Mouse (Mus musculus): ENCODE data around the gene Lrrc8d.
A peak's percentile ranks its signal among the peaks of the same experiment; 100 is the strongest.

The Lrrc8d gene

DNA sequence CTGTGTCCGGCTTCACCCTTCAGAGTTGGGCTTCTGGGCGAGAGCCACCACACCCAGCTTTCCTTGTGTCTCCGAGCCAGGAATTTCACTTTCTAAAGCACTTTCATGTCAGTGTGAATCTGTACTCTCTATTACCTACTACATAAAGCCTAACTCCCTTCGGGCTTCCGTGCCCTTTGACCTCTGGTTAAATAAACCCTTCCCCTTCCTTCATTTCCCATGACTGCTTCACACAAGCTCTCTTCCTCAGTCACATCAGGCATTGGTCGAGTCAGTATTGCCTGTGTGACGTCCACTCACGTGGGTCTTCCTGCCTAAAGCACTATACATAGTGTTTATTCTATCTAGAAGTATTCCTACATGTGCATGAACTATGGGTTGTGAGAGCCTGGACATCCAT is 77.9 kb downstream of the Lrrc8d start:
- DNase-seq = no peak

DNA sequence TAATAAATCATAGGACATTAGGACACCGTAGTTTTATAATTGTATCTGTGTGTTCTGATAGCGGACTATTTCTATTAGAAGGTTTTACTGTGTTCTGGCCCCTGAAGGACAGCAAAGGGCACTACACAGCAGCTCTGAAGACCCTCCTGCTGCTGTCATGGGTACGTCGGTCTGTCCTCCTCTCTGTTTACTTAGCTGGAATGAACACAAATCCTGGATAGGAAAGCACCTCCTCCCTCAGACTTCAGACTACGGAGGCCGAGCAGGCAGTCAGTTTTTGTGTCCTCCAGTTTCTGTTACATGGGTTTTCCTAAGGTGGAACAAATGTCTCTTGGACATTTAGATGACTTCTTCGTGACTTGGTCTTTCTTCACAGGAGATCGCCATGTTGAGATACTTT is 78.4 kb downstream of the Lrrc8d start:
- no peak for DNase-seq

DNA sequence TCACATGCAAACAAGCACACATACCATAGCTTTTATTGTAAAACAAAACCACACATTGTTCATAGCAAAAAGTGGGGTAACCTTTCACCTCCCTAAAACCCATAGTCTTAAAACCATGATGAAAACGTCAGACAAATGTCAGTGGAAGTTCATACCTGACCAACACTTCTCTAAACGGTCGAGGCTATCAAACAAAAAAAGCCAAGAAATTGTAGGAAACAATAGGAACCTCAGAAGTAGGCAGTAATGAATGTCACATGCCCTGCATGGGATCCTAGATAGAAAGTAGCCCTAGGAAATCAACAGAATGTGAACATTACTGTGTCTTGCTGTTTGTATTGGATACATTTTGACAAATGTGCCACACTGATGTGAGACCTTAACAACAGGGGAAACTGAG is 79.0 kb downstream of the Lrrc8d start:
- no peak for DNase-seq

DNA sequence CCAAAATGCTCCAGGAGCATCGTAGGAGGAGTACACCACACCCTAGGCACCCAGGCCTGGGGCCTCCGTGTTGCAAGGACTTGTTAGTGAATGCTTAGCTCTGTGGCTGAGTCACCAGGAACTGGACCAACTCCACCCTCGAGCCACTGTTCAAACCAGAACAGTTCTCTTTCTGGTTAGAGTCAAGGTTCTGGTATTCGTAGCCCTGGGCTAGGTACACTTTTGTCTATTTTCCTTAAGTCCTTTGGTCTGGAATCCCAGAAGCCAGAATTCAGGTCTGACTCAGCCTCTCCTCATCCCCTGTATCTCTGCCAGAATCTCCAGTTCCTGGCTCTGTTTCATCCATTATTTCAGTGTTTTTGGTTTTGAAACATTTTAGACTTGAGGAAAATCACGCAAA is 79.6 kb downstream of the Lrrc8d start:
- DNase-seq = no peak

DNA sequence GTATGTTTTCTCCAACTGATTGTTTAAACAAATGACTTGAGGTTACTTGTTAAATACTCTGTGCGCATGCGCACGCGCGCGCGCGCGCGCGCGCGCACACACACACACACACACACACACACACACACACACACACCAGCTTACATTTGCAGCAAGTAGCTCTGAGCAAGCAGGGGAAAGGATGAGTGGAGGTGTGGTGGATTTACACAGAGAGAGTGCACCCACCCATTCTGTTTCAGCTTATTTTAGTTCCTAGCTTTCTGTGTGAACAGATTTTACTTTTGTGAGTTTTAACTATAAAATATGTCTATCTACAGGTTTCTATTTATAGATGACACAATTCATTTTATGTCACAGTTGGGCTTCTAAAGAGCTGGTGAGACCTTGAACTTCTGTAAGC is 84.1 kb downstream of the Lrrc8d start:
- no peak for DNase-seq

DNA sequence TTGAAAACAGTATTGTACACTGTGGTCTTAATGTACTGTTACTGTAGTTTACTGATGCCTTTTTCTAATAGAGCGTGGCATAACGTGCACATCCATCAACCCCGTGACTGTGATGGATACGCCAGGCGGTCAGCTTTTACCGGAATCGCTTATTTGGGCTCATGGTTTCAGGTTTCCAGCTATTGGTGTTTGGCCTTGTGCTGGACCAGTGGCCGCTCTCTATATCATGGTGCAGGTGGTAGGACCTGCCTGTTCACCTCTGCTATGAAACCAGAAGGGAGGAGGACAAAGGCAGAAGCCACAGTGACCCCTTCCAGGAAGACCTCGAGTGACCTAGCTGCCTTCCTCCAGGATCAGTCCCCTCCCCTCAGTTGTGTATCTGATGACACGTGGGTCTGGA is 85.0 kb downstream of the Lrrc8d start:
- DNase-seq = no peak

DNA sequence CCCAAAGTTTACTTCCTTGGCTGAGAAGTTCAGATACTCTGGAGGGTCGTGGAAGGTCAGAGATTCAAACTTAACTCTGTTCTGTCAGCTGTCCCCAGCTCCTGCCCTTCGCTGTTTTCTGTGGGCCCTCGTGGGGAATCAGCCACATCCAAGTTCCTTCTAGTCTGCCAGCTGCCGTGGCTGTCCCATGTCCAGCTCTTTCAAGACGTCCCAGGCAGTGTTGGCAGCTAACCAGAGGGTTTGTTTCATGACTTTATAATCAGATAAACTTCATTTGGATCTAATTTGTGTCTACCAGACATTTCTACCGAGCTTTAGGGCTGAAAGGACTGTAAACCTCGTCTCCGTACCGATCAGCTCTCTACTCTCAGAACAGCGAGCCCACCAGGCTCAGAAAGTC is 87.8 kb downstream of the Lrrc8d start:
- DNase-seq = no peak

DNA sequence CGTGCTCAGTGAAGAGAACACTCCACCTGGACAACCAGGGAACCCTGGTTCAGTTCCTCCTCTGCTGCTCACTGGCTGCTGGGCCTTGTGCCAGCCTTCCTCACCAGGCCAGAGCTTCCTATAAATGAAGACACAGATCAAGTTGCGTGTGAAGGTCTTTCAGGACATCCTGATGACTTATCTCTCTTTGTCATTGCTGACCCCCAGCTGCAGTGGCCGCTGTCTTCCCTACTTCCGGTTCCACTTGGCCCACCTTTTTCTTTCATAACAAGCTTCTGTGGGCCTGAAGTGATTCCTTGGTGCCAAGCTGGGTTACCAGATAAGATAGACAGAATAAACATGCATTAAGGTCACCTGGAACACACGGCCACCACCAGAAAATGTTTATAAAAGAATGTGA is 90.0 kb downstream of the Lrrc8d start:
- DNase-seq = no peak

DNA sequence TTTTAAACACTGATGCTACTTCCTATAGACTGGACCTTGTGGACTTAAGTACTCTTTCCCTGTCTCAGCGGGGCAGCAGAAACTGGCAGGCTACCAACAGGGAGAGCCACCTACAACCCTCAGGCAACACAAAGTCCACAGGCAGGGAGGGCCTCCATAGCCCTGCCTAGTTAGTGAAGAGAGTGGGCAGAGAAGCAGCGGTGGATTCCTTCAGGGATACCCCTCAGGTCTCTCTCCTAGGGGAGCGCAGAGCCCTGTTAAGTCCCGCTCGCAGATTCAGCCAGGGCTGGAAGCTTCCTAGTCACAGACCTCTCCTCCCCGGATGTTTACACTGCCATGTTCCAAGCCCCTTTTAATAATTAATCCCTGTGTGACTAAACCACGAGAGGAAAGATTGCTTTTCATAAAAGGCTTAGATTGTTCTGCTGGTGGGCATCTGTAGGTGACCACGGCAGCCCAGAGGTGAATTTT is 92.6 kb downstream of the Lrrc8d start:
- DNase-seq = no peak

DNA sequence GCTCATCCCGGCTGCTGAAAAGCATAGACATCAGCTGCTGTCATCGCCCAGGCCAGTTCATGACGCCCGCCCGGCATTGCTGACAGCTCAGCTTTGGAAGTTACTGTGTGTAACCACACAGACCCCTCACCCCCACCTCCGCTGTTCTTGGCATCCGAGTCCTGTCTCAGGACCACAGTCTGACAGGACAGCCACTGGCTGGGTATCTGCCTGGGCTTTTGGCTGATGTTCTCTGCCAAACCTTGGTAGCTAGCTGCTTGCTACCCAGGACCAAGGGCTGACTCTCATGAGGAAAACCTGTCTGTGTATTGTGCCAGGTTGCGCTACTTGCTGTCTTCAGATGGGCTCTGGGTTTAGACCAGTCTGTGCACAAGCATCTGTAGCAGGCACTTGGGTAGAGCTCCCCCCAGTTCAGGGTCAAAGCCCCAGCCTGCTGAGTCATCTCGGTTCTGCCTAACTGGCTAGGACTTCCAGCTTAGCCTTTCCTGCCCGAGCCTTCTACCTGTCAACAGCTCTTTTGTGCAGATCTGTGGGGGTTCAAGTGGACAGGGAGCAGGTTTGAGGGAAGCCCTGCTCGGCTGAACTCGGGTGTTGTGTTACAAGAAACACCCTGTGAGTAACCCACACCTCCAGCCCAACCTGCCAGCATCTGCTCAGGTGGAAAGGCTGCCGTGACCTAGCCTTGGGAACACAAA is 93.2 kb downstream of the Lrrc8d start:
- no peak for DNase-seq

DNA sequence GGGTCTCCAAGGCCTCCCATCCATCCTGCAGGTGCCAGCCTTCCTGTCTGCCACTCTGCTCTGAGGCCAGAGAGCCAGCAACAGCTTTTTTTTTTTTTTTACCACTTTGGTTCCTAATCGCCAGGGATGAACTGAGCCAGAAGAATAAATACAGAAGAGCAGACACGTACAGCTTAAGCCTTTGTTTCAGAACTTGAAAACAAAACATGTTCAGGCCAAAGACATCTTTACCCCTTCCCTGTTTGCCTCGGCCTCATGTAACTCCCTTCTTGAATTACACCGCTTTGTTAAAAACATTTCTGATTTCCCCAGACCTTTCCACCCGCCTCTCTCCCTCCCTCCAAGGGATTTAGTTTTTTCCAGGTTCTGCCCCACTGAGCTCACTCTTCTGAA is 93.8 kb downstream of the Lrrc8d start:
- DNase-seq = no peak

DNA sequence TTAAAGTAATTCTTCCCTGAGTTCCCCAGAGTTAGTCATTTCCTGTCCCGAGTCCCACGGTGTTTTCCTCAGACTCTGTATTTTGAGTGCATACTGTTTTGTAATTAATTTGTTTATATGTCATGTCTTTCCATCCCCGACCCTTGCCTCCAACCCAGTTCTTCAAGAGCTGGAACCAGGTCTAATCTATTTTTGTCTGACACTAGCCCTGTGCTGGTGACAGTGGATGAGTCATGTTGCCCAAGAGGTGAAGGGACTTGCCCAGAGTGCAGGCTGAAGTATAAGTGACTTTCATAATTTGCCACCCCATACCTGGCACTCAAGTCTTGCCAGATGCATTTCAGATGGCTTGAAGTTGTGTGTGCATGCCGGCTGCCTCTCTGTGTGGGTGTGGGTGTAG is 98.7 kb downstream of the Lrrc8d start:
- DNase-seq = no peak

DNA sequence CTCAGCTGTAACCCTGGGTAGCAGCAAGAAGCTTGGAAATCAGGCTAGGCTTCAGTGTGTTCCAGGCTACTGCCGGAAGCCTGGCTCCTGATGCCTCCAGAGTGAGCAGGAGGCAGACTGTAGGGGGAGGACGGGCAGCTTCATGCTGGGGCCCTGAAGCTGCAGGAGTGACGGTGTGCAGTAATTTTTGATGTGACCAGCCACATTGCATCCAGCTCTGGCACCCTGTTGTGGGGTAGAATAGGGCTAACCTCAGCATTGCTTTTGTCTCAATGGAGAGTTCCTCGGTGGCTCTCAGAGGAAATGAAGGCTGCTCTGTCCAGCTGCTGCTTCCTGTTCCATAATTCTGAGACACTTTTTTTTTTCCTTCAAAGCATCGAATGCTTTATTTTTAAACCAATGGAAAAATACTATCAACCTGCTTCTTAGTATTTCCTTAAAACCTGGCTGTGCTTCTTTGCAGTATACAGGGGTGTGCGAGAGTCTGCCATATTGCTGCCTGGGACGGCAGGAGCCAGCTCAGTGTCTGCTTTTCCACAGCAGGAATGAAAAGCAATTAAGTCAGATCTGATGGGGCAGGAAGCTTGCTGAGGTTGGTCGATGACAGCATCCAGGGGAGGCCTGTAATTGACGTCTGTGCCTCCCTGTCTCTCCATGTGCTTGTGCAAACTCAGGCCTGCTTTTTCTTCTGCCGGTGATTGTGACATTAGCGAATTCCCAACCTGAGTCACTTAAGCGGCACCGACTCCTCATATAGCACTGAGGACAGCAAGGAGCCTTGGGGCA is 100.3 kb downstream of the Lrrc8d start:
- no peak for DNase-seq

DNA sequence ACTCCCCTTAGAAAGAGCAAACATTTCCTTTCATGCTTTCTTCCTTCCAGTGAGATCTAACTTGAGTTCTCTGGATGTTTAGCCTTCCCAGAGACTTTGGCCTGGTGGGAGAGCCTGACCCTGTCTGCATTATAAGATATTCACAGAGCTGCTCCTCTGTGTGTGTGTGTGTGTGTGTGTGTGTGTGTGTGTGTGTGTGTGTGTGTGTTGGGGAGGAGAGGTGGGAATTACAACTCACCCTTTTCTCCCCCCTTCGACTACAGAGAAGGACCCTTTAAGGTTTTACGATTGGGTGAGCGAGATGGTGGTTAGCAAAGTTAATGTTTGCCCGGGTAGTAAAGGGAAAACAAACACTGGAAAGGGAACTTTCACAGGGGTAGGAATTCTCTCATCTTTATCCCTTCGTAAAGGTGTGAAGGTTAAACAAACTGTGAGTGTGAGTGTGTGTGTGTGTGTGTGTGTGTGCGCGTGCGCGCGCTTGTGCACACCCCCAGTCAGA is 101.3 kb downstream of the Lrrc8d start:
- DNase-seq = no peak

DNA sequence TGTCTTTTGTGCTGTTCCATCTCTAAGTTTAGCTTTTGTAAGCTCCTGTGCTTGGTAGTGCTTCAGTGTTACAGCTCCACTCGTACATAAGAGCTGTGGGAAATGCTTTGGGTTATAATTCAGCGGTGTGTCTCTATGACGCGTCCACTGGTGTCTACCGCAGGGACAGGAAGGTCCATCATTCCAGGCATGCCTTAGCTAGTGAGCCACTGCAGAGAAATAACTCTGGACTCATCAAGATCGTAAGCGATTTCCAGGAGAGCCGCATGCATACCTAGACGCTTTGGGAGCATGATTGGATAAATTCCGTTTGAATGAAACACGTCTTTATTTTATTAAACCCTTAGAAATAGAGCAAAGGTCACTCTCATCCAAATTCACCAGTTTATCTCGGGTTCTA is 106.2 kb downstream of the Lrrc8d start:
- no peak for DNase-seq

DNA sequence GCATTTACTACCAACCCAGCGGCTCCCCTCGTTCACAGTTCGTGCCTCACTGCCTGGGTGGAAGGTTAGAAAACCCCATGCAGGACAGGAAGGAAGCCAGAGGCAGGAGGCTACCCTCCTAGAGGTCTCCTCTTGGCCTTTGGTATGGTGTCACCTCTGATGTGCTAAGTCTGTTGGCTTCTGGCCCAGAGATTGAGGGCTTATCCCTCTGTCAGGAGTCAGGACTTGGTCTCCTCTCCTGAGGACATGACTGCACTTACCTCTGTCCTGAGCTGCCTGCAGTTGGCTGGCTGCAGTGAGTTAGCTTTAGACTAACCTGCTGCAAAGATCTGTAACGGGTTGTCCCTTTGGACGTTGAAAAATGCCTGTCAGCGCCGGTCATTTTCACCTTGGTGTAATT is 107.7 kb downstream of the Lrrc8d start:
- DNase-seq = no peak

DNA sequence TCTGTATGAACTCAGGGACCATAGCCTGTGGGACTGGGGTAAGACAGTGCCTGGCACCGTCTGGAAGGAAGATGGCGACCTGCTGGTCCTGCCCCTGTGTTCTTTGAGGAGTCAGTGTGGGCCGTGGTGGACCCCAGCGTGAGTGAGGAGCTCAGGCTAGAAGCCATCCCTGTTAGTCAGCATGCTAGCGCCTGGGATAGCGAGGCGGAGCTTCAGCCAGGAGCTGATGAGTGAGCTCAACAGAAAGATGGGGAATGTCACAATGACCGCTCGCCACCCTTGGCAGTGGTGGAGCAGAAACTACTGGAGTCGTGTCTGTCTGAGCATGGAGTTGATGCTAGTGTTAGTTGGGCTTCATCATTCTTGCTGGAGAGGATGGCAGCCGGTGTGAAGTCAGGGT is 109.3 kb downstream of the Lrrc8d start:
- DNase-seq = no peak

DNA sequence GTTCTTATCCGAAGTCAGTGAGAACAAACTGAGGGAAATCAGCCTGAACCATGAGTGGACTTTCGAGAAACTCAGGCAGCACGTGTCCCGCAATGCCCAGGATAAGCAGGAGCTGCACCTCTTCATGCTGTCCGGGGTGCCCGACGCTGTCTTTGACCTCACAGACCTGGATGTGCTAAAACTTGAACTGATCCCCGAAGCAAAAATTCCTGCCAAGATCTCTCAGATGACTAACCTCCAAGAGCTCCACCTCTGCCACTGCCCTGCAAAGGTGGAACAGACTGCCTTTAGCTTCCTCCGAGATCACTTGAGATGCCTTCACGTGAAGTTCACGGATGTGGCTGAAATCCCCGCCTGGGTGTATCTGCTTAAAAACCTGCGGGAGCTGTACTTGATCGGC is 113.3 kb downstream of the Lrrc8d start:
- DNase-seq = no peak

DNA sequence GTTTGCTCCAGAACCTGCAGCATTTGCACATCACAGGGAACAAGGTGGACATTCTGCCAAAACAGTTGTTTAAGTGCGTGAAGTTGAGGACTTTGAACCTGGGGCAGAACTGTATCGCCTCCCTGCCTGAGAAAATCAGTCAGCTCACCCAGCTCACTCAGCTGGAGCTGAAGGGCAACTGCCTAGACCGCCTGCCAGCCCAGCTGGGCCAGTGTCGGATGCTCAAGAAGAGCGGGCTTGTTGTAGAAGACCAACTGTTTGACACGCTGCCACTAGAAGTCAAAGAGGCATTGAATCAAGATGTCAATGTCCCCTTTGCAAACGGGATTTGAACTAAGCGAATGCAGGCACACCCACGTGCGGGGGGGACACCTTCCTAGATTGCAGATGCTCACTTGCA is 114.2 kb downstream of the Lrrc8d start:
- DNase-seq = no peak

DNA sequence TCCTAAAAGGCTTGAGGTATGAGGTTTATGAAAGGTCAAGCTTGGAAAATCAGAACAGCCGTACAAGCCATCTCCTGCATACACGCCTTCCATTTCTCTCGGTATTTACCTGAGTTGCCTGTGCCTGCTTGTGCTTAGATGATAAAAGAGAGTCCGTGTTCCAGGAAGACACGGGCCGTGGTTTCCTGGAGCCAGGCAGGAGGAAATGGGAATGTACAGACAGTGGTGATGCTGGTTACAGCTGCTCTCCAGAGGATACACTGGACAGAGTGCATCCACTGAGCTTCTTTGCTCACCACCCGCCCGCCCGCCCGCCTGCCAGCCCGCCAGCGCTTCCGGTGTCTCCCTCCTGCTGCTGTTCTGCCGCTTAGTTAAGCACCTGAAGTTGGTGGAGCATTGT is 116.3 kb downstream of the Lrrc8d start:
- DNase-seq = no peak

DNA sequence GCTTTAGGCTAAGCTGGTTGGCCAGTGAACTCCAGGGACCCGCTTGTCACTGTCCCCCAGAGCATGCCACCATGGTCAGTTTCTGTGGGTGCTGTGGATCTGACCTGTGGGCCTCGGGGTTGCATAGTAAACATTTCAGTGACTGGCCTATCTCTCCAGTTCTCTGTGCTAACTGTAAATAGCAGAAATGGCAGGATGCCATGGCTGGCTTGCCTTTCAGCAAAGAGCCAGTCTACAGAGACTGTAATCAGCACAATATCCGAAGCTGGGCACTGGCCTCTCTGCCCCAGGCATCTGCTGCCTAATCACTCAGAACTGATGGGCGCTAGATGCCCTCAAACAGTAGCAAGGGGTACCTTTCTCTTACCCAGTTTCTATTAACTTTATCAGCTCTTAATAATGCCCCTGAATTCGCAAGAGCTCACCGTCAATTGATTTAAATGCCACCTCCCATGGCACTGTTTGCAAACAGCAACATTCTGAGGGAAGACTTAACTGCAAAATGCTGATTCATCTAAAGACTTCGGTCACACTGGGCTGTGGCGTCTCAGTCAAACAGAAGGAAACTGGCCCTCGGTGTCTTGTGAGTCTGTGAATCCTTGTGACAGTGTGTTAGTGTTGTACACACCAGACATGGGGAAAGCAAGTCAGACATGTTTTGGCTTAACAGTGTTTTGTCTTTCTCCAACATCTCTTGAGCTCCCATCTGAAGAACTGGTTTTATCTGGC is 117.6 kb downstream of the Lrrc8d start:
- DNase-seq = peak; percentile 46

DNA sequence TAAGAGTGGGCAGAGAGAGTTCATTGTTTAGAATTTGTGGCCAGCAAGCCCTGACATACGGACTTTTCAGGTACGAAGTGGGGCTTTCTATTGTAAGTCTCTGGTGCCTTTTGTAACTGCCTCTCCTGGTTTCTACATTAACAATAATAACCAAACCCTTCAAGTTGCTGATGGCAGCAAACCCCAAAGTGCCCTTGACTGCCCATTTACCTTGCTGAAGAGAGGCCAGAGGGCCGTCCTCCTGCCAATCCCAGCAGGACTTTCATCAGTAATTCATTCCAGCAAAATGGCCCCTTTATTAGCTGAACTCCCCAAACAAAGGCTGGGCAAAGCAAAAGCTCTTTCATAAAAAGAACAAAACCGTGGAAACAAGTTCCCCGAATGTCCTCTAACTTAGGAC is 118.6 kb downstream of the Lrrc8d start:
- DNase-seq = no peak

DNA sequence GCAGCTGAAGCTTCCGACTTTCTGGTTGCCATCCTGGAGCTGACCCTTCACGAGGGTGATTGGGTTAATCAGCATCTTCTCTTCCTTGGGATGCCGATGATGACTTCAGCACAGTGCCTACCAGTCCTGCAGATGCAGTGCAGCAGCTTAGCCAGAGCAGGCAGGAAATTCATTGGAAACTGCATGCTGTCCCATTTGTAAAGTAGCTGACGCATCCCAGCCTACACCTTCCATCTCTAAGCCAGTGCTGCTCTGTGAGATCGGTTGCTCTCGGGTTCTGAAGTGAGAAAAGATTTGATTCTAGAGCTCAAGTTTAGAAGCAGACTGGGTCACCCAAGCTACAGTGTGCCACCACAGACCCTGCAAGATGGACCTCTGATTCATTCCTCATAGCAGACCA is 121.6 kb downstream of the Lrrc8d start:
- no peak for DNase-seq
